12 mouse cellular contexts compared by ENCODE assay signal in genomic region chr14:98886982-98887381, GRCm38 (mm10).
DNase-seq lines count a peak whose midpoint lies in the region; ATAC-seq and TF ChIP-seq lines count a peak whose summit lies in the region.
"Had no signal": no experiment of that assay in that cellular context is flagged by ENCODE, and none has a peak within 500 bp of the region (broad histone marks: within the 10 kb centered on the region; RNA-seq: fewer than 3 reads in every experiment).

No protein-coding gene starts in this region.

- H3K9ac ChIP-seq in forebrain, embryonic 14.5 days (ENCODE audit: low read length): no peak overlapping the region
- H3K9ac ChIP-seq in forebrain, embryonic 16.5 days (replicated peaks; ENCODE audit: low read depth, low read length): no peak overlapping the region
- H3K9ac ChIP-seq in kidney, postnatal 0 days (ENCODE audit: low read depth, low read length): no peak overlapping the region
- H3K9ac ChIP-seq: hindbrain, embryonic 15.5 days had no signal

- WGBS in forebrain, embryonic 14.5 days: 4% methylated on average over 1 of the region's 1 CpGs
- WGBS in forebrain, embryonic 16.5 days: 7% methylated on average over 1 of the region's 1 CpGs
- WGBS in kidney, postnatal 0 days: 25% methylated on average over 1 of the region's 1 CpGs

- H3K4me1 ChIP-seq in forebrain, embryonic 14.5 days (ENCODE audit: control insufficient read depth, insufficient read depth, low read length): peaks cover 2% of the 10 kb centered on the region; the same call in 1 of the 2 replicates
- H3K4me1 ChIP-seq in forebrain, embryonic 16.5 days (replicated peaks; ENCODE audit: control insufficient read depth, insufficient read depth, low read length): no peaks in the 10 kb centered on the region; the same call in 1 of the 2 replicates
- H3K4me1 ChIP-seq in kidney, postnatal 0 days (replicated peaks; ENCODE audit: insufficient read depth, low read length): no peaks in the 10 kb centered on the region
- H3K4me1 ChIP-seq: hindbrain, embryonic 15.5 days had no signal

- no peak overlapping the region for H3K4me2 ChIP-seq in forebrain, embryonic 14.5 days (ENCODE audit: low read length)
- H3K4me2 ChIP-seq in forebrain, embryonic 16.5 days (ENCODE audit: low read length): no peak overlapping the region
- no peak overlapping the region for H3K4me2 ChIP-seq in kidney, postnatal 0 days (ENCODE audit: low read length)
- H3K4me2 ChIP-seq: hindbrain, embryonic 15.5 days had no signal

- no peak for ATAC-seq in forebrain, embryonic 14.5 days
- no peak for ATAC-seq in forebrain, embryonic 16.5 days
- no peak for ATAC-seq in kidney, postnatal 0 days (replicated peaks; ENCODE audit: low FRiP score, low read depth)

- H3K27ac ChIP-seq in forebrain, embryonic 14.5 days (ENCODE audit: low read depth, low read length): no peak overlapping the region
- H3K27ac ChIP-seq in forebrain, embryonic 16.5 days (ENCODE audit: low read length): no peak overlapping the region
- no peak overlapping the region for H3K27ac ChIP-seq in kidney, postnatal 0 days
- H3K27ac ChIP-seq: hindbrain, embryonic 15.5 days had no signal

- peak; percentile 74 for DNase-seq in forebrain, embryonic 14.5 days (ENCODE audit: low spot score)
- DNase-seq in kidney, postnatal 0 days (ENCODE audit: low spot score): peak; percentile 90
- DNase-seq in kidney, postnatal 36 days: no peak
- DNase-seq in A20 (ENCODE audit: low read depth, low spot score): peak; percentile 28
- peak; percentile 58 for DNase-seq in embryo, embryonic 10.5 days (ENCODE audit: low spot score)
- DNase-seq in cerebellum, adult 11-12 months: no peak
- no peak for DNase-seq in heart, postnatal 10 days
- DNase-seq: left cerebral cortex, postnatal 4 days; lung, postnatal 4 days; thymus, postnatal 14 days had no signal

- no peaks in the 10 kb centered on the region for H3K27me3 ChIP-seq in forebrain, embryonic 14.5 days (replicated peaks; ENCODE audit: control insufficient read depth, insufficient read depth, low read length)
- H3K27me3 ChIP-seq in forebrain, embryonic 16.5 days (replicated peaks; ENCODE audit: control insufficient read depth, insufficient read depth, low read length): no peaks in the 10 kb centered on the region
- H3K27me3 ChIP-seq in kidney, postnatal 0 days (ENCODE audit: insufficient read depth, low read length): no peaks in the 10 kb centered on the region
- H3K27me3 ChIP-seq: hindbrain, embryonic 15.5 days had no signal

- H3K36me3 ChIP-seq in forebrain, embryonic 14.5 days (ENCODE audit: control insufficient read depth, insufficient read depth, low read length): no peaks in the 10 kb centered on the region
- H3K36me3 ChIP-seq in forebrain, embryonic 16.5 days (ENCODE audit: control insufficient read depth, insufficient read depth): no peaks in the 10 kb centered on the region
- H3K36me3 ChIP-seq in kidney, postnatal 0 days (ENCODE audit: insufficient read depth, low read length): no peaks in the 10 kb centered on the region
- H3K36me3 ChIP-seq: hindbrain, embryonic 15.5 days had no signal

- no peaks in the 10 kb centered on the region for H3K9me3 ChIP-seq in forebrain, embryonic 14.5 days (replicated peaks; ENCODE audit: control insufficient read depth, low read length)
- H3K9me3 ChIP-seq in forebrain, embryonic 16.5 days (ENCODE audit: control insufficient read depth, low read length): no peaks in the 10 kb centered on the region
- no peaks in the 10 kb centered on the region for H3K9me3 ChIP-seq in kidney, postnatal 0 days (replicated peaks; ENCODE audit: low read length)
- H3K9me3 ChIP-seq: hindbrain, embryonic 15.5 days had no signal

- peak; percentile 73 for TF ChIP-seq CTCF in kidney, postnatal 0 days (IDR thresholded peaks at IDR 0.05; ENCODE audit: low read depth)

- H3K4me3 ChIP-seq in forebrain, embryonic 14.5 days (ENCODE audit: low read depth, low read length): no peak overlapping the region
- H3K4me3 ChIP-seq in forebrain, embryonic 16.5 days (replicated peaks; ENCODE audit: low read length): no peak overlapping the region
- H3K4me3 ChIP-seq in kidney, postnatal 0 days (replicated peaks; ENCODE audit: low read depth, low read length): no peak overlapping the region
- H3K4me3 ChIP-seq: hindbrain, embryonic 15.5 days had no signal

- intact Hi-C loops in heart, postnatal 10 days (cut with DNase I): no loop called here

Comparison
In these comparisons a context has a peak if more than half of its experiments do, and no peak if none do; other contexts are left out.
1. DNase-seq: peak in forebrain, embryonic 14.5 days (single experiment), kidney, postnatal 0 days (single experiment), A20 (single experiment) and embryo, embryonic 10.5 days (single experiment); none in kidney, postnatal 36 days (0 of 2), cerebellum, adult 11-12 months (single experiment) and heart, postnatal 10 days (0 of 2).